Mouse (Mus musculus): ENCODE results near the gene Pdgfa.

Gene Pdgfa

GRCm38 (mm10) chr5:138997171-138997788 lies at the start of gene Pdgfa:
Pdgfa (minus strand) TSS chr5:138997370.
- peak; percentile 99 for DNase-seq

- DNase-seq = no peak
Measured at GRCm38 (mm10) chr5:139046636-139047035, 49.5 kb upstream of the Pdgfa start.

GRCm38 (mm10) chr5:139043546-139043945 lies 46.4 kb upstream of the Pdgfa start:
- no peak for DNase-seq

GRCm38 (mm10) chr5:139042299-139042698 lies 45.1 kb upstream of the Pdgfa start:
- DNase-seq = no peak

GRCm38 (mm10) chr5:139035171-139035570 lies 38.0 kb upstream of the Pdgfa start:
- DNase-seq = no peak

GRCm38 (mm10) chr5:139034746-139035145 lies 37.6 kb upstream of the Pdgfa start:
- no peak for DNase-seq

- peak; percentile 92 for DNase-seq
Measured at GRCm38 (mm10) chr5:139033406-139034317, 36.5 kb upstream of the Pdgfa start.

GRCm38 (mm10) chr5:139027603-139028002 lies 30.4 kb upstream of the Pdgfa start:
- no peak for DNase-seq

GRCm38 (mm10) chr5:139024351-139025105 lies 27.4 kb upstream of the Pdgfa start:
- DNase-seq = peak; percentile 96

GRCm38 (mm10) chr5:139020595-139020994 lies 23.4 kb upstream of the Pdgfa start:
- DNase-seq = no peak

- peak; percentile 99 for DNase-seq
Measured at GRCm38 (mm10) chr5:139017371-139018124, 20.4 kb upstream of the Pdgfa start.

- peak; percentile 99 for DNase-seq
Measured at GRCm38 (mm10) chr5:139015097-139015496, 17.9 kb upstream of the Pdgfa start.

GRCm38 (mm10) chr5:139010649-139011048 lies 13.5 kb upstream of the Pdgfa start:
- DNase-seq = no peak

- no peak for DNase-seq
Measured at GRCm38 (mm10) chr5:139007141-139007775, 10.1 kb upstream of the Pdgfa start.

- no peak for DNase-seq
Measured at GRCm38 (mm10) chr5:139004588-139004987, 7.4 kb upstream of the Pdgfa start.

GRCm38 (mm10) chr5:138999716-139000115 lies 2.5 kb upstream of the Pdgfa start:
- no peak for DNase-seq

- peak; percentile 98 for DNase-seq
Measured at GRCm38 (mm10) chr5:138997936-138998580, 888 bp upstream of the Pdgfa start.

GRCm38 (mm10) chr5:138996322-138997073 lies 672 bp downstream of the Pdgfa start:
- peak; percentile 94 for DNase-seq

GRCm38 (mm10) chr5:138995721-138996311 lies 1.4 kb downstream of the Pdgfa start:
- peak; percentile 98 for DNase-seq
